Mouse (Mus musculus): ENCODE measurements at regions not wholly inside any gene's neighbourhood (a gene's known extent, or its start where the extent isn't known, plus 50 kb on each side); places are given as distances from the start of the nearest gene placed in this dataset.

- no peak for DNase-seq
Observed at GRCm38 (mm10) chr12:35429473-35429872, 105.4 kb downstream of the Ahr start.

DNA sequence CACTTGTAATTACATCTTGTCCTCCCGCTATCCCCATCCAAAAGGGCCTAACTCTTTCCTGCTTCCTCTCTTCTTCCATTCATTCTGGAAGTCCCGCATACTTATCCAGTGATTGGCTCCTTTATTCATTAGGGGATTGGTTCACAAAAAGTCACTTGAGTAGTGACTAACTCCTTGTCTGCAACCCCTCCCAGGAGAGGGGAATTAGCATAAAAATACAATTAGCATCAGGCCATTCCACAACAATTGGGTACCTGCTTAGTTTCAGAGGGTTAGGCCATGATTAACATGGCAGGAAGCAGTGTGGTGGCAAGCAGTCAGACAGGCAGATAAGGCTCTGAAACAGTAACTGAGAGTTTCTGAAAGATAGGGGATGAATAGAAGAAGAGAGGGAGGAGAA is 115.6 kb downstream of the Ahr start:
- no peak for DNase-seq

- no peak for DNase-seq
Observed at GRCm38 (mm10) chr12:35417943-35418342, 116.9 kb downstream of the Ahr start.

DNA sequence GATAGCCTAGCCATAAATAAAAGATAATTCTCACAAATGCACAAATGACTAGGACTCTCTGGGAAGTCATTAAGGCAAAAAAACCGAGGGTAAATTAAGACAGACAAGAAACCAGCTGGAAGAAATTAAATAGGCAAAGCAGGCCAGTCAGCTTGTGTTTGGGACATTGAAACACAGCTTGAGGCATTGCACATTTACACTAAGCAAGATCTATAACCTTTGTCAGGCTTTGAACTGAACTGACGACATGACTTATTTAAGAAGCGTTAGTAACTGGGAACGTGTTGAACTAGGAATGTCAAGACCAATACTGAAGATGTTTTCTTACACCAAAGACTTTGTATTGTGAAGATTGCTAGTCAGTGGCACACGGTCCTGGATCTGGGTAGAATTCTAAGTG is 118.3 kb downstream of the Ahr start:
- DNase-seq, result no peak

- no peak for DNase-seq
Observed at GRCm38 (mm10) chr12:35412715-35413114, 122.1 kb downstream of the Ahr start.

- DNase-seq, result no peak
Observed at GRCm38 (mm10) chr12:35408461-35408860, 126.4 kb downstream of the Ahr start.

- DNase-seq, result no peak
Observed at GRCm38 (mm10) chr12:35408044-35408443, 126.8 kb downstream of the Ahr start.

GRCm38 (mm10) chr12:35401853-35402252 is 133.0 kb downstream of the Ahr start:
- DNase-seq, result no peak

GRCm38 (mm10) chr12:35401219-35401618 is 133.6 kb downstream of the Ahr start:
- DNase-seq, result no peak

- DNase-seq, result no peak
Observed at GRCm38 (mm10) chr12:35395211-35395610, 139.6 kb downstream of the Ahr start.

GRCm38 (mm10) chr12:35392111-35392510 is 142.7 kb downstream of the Ahr start:
- DNase-seq, result no peak

DNA sequence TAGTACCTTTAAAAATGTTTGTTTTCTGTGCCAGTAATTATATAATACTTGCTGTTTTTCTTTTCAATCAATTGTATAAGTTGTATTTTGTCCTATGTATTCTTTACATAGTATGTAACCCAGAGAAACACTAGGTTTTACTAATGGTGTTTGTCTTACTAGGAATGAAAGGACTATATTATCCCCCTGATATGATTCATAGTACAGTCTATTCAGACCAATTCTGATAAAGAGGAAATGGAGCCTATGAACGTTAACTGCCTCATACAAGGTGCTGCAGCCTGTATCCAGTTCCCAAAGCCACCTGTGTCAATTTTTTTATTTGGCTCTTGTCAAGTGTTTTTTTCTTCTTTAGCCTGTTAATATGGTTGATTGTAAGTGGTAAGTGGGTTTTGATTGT is 144.6 kb downstream of the Ahr start:
- DNase-seq, result no peak

- DNase-seq, result no peak
Observed at GRCm38 (mm10) chr12:35389839-35390238, 145.0 kb downstream of the Ahr start.

- no peak for DNase-seq
Observed at GRCm38 (mm10) chr12:35384211-35384610, 150.6 kb downstream of the Ahr start.

DNA sequence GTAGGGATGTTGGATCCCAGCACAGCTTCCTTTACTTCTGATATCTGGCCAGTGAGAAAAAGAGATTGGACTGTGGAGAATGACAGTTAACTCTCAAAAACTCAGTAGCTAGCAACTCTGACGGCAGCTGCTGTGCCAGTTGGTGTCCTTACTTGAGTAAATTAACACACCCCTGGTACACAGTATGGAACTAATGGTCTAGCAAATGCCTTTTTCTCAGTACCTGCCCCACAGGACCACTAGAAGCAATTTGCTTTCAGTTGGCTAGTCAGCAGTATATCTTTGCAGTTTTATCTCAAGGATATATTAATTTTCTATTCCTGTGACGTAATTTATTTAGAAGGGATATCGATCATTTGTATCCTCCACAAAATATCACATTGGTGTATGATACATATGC is 157.6 kb downstream of the Ahr start:
- DNase-seq, result no peak

GRCm38 (mm10) chr12:35376365-35376764 is 158.5 kb downstream of the Ahr start:
- no peak for DNase-seq

DNA sequence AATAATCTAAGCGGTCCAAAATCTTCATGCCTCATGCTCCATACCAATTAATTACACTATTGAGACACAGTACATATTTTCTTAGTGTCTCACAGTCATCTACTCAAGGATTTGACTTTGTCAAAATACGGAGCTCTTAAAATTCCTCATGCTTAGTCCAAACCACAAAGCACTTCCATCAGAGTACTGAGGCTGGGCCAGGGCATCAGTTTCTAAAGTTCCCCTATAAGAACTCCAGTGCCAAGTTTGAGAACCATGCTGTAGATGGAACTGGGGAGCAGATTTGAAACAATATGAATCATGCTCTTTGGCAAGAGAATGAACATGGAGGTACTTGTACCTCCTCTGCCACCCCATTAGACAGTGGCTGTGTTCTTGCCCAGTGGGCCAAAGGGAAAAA is 176.9 kb downstream of the Ahr start:
- DNase-seq, result no peak

GRCm38 (mm10) chr12:35338191-35338954 is 196.5 kb downstream of the Ahr start:
- no peak for DNase-seq

- DNase-seq, result no peak
Observed at GRCm38 (mm10) chr12:35336314-35336713, 198.5 kb downstream of the Ahr start.

DNA sequence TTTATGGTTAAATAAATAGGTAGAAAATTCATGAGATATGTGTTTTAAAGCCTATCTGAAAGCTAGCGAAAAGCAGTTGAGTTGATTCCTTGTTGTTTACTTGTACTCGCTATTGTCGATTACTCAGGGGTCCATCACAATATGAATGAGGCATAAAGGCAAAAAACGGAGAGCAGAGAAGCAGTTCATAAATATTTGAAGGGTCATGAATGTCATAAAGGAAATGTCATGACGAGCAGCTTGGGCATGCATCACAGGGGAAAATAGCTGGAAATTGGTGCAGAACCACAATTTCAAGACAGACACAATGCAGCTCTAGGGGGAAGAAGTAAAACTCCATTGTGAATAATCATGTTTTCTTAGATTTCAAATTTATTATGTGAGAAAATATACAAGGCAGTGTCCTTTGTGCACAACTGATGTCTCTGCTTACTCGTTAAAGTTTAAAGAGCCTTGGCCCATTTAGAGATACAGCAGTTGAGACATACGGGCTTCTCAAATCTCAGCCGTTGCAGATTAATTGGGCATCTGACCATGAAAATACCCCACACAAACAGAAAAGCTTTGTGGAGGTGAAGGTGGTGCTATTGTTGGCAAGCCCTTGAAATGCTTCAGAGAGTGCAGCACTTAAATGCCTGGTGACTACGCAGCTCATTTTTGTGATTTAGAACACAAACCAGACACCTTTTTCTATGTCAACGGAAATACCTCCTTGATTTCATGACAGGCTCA is 200.3 kb downstream of the Ahr start:
- no peak for DNase-seq

DNA sequence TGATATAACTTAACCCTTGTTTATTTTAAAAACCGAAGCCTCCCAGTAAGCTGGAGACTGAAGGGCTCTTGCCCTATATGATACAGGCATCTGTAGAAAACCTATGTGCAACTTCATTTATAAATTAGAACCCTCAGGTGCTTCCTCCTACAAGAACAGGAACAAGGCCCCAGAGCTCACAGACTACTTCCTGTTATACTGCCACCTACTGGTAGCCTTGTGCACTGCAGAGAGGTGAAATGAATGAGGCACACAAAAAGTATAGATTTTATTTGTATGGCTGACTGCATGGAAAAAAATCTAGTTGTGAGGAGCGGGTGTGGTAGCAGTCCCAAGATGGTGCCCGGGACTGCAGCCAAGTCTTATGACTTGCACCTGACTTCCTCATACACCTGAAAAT is 203.5 kb downstream of the Ahr start:
- DNase-seq, result no peak

GRCm38 (mm10) chr12:35329699-35330098 is 205.1 kb downstream of the Ahr start:
- no peak for DNase-seq

GRCm38 (mm10) chr12:35319571-35319970 is 215.3 kb downstream of the Ahr start:
- no peak for DNase-seq

GRCm38 (mm10) chr12:35317046-35317445 is 217.8 kb downstream of the Ahr start:
- no peak for DNase-seq

DNA sequence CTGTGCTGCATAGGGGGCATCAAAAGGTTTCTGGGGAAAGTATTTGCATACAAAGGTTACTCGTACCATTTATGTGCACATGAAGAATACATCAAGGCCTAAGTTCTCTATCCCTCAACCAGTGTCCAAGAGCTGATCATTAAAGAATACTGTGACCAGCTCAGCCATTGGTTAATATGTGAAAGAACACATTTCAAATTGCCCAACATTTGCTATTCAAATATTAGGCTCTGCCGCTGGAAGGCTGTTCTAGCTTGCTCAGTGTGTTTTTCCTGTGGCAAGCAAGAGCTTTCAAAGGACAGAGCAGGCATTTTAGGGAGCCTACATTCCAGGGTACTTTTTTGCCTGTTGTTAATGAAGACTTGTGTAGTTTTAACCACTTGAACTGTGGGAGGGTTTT is 220.8 kb downstream of the Ahr start:
- no peak for DNase-seq
